ENCODE assay signal across 15 mouse cellular contexts in the genomic region with DNA sequence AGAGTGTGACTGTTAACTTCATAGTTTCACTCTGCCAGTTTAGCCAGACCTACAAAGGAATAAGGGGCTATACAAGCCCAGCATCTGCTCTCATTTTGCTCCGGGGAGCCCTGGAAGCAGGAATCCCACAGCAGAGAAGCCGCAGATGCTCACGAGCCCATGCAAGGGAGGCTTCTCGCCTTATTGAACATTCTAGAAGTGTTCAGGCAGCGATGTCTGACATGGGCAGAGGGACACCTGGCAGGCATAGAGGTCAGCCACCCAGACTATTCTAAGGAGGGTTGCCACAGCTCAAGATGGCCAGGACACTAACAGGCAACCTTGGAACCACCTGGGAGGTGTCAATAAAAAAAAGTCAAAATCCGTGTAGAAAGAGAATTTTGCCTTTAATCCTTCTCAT.
"Had no signal": no experiment of that assay in that cellular context is flagged by ENCODE, and none has a peak within 500 bp of the region (broad histone marks: within the 10 kb centered on the region; RNA-seq: fewer than 3 reads in every experiment).

No protein-coding gene starts in this region.

- H3K36me3 ChIP-seq: neural tube, embryonic 15.5 days; stomach, embryonic 15.5 days had no signal

- H3K27me3 ChIP-seq: neural tube, embryonic 15.5 days; stomach, embryonic 15.5 days had no signal

- DNase-seq: retina, postnatal 1 day; right cerebral cortex, adult 18-20 months; right cerebral cortex, postnatal 14 days; right cerebral cortex, postnatal 25 days; right cerebral cortex, postnatal 4 days; spleen, adult 18-20 months; thymus, adult 18-20 months; thymus, adult 2 months; thymus, postnatal 14 days; thymus, postnatal 25 days; thymus, postnatal 36 days; thymus, postnatal 4 days had no signal

- H3K9me3 ChIP-seq: neural tube, embryonic 15.5 days; stomach, embryonic 15.5 days had no signal

- H3K27ac ChIP-seq: neural tube, embryonic 15.5 days; stomach, embryonic 15.5 days; stomach, postnatal 0 days had no signal

- H3K4me1 ChIP-seq: stomach, embryonic 15.5 days had no signal

- H3K4me3 ChIP-seq: neural tube, embryonic 15.5 days; stomach, embryonic 15.5 days had no signal
